Mouse (Mus musculus): Measurements from ENCODE around the gene Cd68. TPM values are rescaled to one million over a fixed set of nuclear protein-coding genes. Genes with fewer than 3 reads are reported as not detected.
"Not testable (repeated sequence)": the region's sequence is repeated elsewhere in the genome, so short reads cannot be mapped to it uniquely, and the experiment has no call there.

Gene Cd68
- total RNA-seq, 1 experiment from 2014 or later: 14.2 TPM

DNA sequence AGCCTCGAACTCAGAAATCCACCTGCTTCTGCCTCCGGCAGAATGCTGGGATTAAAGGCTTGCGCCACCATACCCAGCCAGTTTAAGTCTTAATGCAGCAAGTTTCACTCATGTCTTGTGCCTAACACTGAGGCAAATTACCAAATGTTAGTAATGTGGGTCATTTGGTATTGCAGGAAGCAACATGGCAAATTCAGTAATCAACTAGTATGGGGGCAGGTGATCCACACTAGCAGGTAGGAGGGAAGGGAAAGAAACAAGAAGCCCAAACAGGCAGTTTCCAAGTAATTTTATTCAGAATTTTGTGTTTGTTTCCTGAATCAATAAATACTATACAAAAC is 682 bp upstream of the Cd68 start:
- DNase-seq: no peak

DNA sequence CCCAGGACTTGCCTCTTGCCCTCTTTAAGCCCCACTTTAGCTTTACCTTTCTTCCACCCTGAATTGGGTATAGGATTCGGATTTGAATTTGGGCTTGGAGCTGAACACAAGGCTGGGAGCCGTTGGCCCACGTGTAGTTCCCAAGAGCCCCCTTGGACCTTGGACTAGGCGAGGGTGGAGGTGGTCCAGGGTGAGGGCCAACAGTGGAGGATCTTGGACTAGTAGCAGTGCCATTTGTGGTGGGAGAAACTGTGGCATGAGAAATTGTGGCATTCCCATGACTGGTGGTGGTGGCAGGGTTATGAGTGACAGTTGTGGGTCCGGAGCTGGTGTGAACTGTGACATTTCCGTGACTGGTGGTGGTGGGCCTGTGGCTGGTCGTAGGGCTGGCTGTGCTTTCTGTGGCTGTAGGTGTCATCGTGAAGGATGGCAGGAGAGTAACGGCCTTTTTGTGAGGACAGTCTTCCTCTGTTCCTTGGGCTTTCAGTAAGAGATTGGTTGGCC is 444 bp downstream of the Cd68 start:
- no peak for DNase-seq

DNA sequence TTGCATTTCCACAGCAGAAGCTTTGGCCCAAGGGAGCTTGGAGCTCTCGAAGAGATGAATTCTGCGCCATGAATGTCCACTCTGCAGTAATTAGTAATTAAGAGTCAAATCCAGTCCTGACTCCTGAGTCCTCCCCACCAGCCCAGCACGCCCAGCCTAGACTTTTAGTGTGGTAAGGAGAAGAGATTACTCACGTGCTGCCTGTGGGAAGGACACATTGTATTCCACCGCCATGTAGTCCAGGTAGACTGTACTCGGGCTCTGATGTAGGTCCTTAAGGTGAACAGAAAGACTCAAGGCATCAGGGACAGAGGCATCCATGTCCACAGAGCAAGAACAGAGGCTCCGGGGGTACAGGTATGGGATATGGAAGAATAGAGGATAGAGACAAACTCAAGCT is 1.1 kb downstream of the Cd68 start:
- no peak for DNase-seq

DNA sequence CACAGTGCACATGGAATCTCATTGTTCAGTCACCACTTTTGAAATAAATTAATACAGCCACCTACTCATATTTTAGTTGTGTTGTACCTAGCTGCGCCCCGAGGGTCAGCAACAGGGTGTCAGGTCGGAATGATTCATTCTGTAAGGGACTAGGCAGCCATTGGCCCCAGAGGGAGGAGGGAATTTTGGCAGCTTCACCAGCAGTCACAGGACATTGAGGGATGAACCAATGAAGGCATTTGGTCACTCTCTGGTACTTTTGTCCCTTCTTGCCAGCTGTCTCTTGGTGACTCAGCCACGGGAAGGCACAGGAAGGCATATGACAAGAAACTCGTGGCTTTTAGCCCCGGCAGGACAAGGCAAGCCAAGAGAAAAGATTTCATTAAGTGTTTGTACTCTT is 2.2 kb downstream of the Cd68 start:
- DNase-seq: peak; percentile 51

DNA sequence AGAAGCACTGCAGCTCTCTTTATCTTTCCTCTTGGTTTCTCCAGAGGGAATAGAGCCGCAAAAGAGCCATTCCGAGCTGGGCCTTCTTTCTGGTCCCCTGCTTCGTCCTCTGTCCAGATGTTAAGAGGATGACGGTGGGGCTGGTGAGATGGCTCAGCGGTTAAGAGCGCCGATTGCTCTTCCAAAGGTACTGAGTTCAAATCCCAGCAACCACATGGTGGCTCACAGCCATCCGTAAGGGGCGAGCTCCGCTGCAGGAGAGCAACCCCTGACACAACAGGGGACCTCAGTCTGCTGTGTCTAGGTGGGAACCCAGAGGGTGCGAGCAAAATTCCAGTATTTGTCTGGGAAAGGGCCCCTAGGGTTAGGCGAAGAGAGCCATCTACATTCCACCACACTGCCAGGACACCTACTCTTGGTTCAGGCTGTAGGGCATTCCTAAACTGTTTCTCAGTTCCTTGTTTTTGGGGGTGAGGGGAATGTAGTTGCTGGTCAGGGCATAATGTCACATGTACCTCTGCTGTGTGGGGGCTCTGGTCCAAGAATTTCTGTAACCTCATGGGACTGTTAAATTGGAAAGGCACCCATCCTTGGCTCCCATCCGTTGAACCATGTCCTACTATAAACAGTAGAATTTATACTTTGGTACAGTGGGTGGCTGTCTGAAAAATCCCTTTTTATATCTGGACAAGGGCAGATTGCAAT is 2.8 kb downstream of the Cd68 start:
- DNase-seq: peak; percentile 12

DNA sequence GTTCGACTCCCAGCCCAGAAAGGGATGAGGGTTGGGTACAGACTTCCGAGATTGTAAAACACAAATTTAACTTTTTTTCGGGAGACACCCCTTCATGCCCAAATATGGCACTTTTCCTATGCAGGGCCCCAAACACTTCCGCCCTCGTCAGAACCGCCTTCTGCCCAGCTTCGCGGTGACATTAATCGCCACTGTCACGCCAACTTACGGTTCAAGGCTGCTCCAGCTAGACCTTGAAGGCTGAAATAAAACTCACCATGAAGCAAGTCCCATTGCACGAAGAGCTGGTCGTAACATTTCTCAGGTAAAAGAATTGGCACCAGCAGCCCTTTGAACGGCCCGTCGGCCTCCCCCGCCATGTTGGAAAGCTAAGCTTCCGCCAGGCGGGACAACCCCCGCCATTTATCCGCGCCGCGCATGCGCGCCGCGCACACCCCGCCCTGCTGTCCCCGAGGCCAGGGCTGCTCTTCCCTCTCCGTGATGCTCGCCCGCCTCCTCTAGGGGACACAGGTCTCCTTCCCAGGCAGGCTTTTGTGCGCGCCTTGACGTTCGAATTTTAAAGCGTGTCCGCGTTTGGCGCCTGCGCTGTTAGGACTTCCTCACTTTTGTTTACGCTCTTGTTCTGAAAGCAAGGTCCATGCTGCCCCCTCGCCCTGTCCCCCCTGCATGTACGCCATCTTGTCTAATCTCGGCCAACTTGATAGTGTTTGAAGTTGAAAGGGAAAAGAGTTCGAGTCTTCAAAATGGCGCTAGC is 3.6 kb downstream of the Cd68 start, which contains the start of gene Mpdu1:
Gene Mpdu1, minus strand, starts transcription at position 430 of the 754 bp plus-strand sequence.
- peak; percentile 91 for DNase-seq

DNA sequence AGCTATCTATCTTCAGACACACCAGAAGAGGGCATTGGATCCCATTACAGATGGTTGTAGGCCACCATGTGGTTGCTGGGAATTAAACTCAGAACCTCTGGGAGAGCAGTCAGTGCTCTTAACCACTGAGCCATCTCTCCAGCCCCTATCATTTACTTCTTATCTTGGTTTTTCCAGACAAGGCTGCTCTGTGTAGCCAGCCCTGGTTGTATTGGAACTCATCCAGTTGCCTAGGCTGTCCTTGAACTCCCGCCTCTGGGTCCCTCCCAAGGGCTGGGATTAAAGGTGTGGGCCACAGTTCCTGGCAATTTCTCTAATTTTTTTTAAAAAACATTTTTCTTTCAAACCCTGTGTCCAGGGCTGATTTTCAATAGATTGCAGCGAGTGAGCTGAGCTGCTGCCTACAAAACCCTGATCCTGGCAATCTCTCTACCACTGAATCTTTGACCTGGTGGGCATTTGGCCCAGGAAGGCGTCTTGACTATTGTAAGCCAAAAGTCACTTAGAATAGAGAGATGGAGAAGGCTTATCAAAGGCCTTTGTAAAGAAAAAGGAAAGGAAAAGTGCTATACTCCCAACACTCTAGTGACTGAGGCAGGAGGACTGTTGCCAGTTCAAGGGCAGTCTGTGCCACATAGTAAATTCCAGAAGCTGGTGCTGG is 4.6 kb downstream of the Cd68 start:
- DNase-seq: peak; percentile 46

DNA sequence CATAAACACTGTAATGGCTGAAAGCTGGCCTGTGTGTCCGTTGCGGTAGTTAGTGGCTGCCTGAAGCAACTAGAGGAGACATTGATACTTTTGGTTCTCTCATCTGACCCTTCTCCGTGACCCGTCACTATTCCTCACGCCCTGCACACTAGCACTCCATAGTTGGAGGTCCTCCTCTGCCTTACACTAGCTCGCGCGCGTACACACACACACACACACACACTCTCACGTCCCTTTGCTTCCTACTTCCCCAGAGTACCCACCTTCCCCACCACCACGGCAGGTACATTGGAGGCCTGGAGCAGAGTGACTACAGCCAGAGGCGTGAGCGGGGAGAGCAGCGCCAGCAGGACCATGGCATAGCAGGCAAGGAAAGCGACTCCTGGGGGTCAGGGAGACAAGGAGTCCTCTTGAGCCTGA is 8.5 kb downstream of the Cd68 start:
- DNase-seq: no peak

DNA sequence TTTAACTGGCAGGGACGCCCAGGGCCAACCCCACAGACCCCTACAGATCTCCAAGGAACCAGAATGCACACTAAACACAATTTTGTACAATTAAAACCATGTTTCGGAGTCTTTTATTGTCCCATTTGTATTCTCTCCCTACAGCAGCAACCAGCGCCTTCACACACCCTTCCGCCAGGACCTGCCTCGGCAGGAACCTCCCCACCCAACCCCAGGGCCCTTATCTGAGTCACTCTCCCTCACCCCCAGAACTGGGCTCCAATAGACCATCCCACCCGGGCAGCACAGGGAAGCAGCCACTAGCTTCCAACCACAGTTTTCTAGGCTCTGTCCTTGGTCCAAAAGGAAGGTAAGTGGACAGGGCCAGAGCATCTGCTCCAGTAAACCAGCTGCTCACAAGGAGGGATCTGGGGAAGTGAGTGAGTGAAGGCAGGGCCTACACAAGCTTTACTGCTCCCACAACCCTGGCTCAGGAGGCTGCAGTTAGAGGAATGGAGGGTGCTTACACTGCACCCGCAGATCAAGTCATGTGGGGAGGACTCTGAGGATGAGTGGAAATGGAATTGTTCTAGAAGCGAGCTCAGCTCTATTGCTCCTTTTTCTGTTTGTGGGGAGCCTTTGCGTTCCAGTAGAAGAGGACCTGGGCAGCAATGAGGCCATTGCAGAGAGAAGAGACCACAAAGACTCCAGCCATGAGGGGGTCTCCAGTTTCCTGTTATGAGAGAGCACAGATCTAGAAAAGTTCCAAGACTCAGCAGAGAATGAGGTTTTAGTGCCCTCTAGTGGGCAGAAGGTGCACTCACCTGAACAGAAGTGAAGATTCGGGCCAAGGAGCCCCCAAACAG is 9.1 kb downstream of the Cd68 start:
- peak; percentile 18 for DNase-seq

DNA sequence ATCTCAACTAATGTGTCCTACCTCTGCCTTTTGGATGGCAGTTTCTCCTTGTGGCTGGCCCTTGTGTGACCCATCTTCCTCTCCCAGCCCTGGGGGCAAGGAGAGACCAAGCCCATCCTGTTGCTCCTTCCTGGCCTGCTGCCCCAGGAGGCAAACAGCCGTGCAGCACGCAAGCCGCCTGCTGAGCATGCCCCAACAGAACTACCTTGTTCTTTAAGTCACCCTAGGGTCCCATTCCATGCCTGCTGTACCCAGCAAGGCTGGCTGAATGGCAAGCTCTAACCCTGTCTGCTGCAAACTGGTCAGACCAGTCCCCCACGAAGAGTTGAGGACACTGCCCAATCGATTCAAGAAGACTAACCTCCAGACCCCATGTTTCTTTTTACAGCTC is 9.9 kb downstream of the Cd68 start:
- peak; percentile 13 for DNase-seq

DNA sequence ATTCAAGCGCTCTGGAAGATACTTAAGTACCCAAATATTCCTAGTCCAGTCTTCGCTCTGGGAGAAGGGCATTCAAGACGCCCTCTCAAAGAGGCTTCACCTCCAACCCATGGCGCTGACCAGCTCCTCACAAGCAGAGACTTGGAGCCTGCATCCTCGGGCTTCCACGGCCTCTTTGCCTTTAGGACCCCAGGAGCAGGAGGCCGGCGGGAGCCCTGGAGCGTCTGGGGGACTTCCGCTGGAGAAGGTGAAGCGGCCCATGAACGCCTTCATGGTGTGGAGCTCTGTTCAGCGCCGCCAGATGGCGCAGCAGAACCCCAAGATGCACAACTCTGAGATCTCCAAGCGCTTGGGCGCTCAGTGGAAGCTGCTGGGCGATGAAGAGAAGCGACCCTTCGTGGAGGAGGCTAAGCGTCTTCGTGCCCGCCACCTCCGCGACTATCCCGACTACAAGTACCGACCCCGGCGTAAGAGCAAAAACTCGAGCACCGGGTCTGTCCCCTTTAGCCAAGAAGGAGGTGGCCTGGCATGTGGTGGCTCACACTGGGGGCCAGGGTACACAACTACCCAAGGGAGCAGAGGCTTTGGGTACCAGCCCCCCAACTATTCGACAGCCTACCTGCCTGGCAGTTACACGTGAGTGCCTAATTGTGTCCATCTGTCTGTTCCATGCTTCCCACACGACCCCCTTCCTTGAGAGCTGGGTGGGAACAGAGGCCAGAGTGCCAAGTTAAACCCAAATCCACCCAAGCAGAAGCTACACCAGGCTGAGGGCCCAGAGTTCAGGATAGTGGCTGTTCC is 10.5 kb downstream of the Cd68 start, which contains the start of gene Sox15:
Gene Sox15, plus strand, starts transcription at position 51 of the 801 bp plus-strand sequence.
- DNase-seq: peak; percentile 67

DNA sequence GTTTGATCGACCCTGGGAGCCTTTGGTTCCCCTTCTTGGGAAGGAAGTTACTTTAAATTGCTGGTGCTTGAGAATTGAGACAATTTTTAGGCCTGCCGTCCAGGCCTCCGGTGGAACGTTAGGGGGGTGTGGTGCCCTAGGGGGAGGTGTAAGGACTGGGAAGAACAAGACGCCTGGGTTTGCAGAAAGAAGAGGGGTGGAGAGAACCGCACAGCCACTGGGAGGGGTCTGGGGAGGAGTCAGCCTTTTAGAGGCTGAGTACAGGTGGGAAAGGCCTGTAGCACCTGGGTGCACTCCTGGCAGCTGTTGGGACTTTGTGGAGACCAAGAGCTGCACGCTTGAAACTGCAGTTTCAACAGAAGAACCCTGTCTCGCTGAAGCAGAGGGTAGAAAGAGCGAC is 11.2 kb downstream of the Cd68 start:
- DNase-seq: no peak

DNA sequence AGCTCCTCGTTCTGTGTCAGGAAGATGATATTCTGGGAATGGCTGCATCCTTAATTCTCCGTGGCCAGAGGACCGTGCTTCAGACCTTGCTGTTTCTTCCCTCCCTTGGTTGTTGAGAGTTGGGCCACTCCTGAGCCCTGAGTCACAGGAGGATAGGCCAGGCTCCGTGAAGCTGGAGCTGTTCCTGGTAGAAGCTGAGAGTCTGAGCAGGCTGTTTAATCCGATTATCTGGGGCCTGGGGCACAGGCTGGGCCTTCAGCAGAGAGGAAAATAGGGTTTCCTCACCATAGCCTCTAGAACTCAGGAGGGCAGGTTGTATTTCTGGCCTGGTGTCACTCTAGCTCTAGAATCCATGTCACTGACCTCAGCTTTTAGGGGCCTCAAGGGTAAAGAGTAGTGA is 12.6 kb downstream of the Cd68 start:
- DNase-seq: no peak

DNA sequence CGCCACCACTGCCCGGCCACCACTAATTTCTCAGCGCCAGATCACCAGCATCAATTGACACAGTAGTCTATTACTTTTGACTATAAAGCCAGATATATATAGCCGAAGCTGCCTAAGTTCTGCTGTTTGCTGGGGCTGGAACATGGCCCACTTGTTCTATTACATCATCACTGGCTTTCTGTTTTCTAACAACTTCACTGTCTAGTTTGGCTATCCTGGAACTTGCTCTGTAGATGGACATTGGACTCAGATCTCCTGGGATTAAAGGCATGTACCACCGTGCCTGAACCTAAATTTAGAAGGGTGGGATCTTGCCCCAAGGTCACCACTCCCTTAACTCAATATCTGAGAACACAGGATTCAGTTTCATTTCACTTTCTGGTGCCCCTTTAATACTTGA is 20.1 kb downstream of the Cd68 start:
- DNase-seq: no peak

DNA sequence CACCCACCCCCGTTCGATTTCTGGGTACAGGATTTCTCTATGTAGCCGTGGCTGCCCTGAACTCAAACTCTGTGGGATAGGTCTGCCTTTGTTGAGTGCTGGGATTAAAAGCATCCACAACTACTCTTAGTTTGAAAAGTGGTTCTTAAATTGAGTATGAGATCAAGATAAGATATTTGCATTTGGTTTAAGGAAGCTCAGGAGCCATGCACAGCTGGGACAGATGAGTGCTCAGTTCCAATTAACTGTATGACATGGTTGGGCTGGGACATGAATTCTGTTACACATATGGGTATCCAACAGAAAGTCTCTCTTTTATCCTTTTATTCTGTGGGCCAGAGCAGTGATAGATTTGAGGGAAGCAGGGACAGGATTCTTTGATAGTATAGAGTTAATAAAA is 30.5 kb downstream of the Cd68 start:
- no peak for DNase-seq

DNA sequence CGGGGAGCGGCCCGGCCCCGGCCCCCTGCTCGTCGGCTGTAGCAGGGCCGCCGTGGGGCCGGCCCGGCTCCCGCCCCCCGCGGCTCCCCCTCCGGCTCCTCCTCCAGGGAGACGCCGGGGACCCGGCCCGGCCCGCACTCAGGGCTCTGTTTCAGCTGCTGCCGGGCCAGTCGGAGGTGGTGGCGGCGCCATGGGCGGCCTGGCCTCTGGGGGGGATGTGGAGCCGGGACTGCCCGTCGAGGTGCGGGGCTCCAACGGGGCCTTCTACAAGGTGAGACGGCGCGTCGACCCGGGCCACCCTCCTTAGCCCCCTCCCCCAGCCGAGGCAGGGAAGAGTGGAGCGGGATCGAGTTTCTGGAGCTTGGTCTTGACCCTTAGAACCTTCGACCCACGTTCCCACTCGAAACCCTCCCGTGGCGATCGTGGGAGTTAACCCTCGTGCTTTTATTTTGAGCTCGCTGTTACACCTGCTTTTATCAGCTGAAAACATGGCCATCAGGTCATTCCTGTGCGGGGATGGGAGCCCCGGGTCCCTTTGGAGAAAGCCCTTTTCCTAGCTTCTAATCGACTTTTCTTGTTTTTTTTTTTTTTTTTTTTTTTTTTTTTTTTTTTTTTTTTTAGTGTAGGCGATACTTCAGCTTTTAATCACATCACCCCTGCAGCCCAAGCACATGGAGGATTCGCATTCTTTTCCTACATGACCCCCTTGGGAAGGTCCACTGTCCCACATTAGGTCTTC is 32.7 kb downstream of the Cd68 start:
- DNase-seq: no peak

DNA sequence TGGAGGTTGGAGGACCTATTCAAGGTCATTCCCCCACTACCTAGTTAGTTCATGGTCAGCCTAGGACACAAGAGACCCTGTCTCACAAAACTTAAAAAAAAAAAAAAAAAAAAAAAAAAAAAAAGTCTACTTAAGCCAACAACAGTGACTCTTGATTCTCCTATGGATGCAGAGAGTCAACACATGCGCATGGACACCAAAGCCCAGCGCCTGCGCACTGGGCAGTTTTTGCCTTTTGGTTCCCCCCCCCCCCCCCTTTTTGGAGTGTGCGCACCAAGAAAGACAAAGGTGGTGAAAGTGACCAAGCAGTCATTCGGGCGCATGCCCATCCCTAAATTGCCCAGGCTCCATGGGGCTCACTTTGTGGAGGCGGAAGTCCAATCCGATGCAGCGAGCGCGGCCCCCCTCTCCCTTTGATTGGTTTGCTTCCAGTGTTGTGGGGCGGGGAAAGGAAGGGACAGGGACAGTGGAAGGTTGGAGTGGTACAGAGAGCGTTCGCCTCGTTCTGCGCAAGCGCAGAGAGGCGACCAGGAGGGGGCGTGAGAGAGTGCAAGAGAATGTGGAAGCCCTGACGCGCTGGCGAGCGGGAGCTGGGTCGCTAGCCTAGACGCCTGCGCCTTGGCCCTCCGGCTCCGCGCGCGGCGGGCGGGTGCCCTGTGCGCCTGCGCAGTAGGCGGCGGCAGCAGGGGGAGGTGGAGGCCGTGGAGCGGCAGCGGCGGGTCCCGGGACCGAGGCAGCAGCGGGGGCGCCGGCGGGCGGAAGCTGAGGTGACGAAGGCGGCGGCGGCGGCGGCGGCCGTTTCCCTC is 33.5 kb downstream of the Cd68 start, which contains the start of gene Fxr2:
Gene Fxr2, plus strand, starts transcription at position 707 of the 806 bp plus-strand sequence.
- peak; percentile 99 for DNase-seq

DNA sequence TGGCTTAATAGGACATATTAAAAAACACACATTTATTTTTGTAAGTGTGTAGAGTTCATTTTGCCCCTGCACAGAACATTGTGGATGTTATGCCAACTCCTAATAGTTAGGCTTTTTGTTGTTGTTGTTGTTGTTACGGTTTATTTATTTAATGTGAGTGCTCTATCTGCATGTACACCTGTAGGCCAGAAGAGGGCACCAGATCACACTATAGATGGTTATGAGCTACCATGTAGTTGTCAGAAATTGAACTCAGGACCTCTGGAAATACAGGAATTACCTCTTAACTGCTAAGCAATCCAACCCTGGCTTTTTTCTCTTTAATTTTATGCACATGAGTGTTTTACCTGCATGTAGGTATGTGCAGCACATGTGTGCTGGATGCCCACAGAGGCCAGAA is 36.2 kb downstream of the Cd68 start:
- DNase-seq: no peak

DNA sequence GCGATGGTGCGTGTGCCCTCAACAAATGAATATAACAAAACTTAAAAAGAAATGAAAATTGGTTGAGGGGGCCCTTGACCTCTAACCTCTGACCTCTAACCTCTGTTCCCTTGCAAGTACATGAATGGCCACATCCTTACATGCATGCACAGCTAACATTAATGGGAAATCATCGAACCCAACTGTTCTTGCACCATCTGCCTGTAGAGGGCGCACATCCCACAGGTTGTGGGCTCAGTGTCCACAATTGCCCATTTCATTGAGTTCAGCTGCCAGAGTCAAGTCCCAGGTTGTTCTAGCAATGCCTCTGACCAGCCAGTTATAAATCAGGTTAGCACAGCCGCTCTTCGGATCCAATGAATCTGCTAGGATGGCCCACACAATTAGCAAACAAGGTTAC is 37.7 kb downstream of the Cd68 start:
- peak; percentile 77 for DNase-seq

DNA sequence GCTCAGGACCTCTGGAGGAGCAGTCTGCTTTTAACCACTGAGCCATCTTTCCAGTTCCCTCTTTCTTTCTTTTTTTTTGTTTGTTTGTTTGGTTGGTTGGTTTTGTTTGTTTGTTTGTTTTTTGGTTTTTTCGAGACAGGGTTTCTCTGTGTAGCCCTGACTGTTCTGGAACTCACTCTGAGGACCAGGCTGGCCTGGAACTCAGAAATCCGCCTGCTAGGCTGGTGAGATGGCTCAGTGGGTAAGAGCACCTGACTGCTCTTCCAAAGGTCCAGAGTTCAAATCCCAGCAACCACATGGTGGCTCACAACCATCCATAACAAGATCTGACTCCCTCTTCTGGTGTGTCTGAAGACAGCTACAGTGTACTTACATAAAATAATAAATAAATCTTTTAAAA is 41.6 kb downstream of the Cd68 start:
- not testable (repeated sequence) for DNase-seq
